Mouse (Mus musculus) heart, postnatal 36 days (tissue): Measurements from ENCODE around the gene Fam149b. TPM values are rescaled to one million over a fixed set of nuclear protein-coding genes. Genes with fewer than 3 reads are reported as not detected.
"Not testable (repeated sequence)": the region's sequence is repeated elsewhere in the genome, so short reads cannot be mapped to it uniquely, and the experiment has no call there.

ENCODE experiments used
- DNase-seq, 2 experiments: peaks; one replicate each; pipeline ENCODE4 v3.0.0; 2021 to 2022
- intact Hi-C: fragments of 180-260 bp; cut with DNase I; formaldehyde crosslinking; loops from one replicate; pipeline ENCODE4 v1.15.1; 2025
- total RNA-seq, 2 experiments: library from RNA; stranded (reverse); gene quantifications; 2 replicates each; pipeline ENCODE4 v1.2.3; 2021

Gene Fam149b
- total RNA-seq: 10 to 100 TPM; 29.6 to 35.0 TPM

GRCm38 (mm10) chr14:20347991-20348541, at the start of gene Fam149b, which contains the start of gene Ecd:
Gene Fam149b (plus strand): TSS chr14:20348162.
Gene Ecd (minus strand): TSS chr14:20348121.
- peak; percentile 91 to 94 for DNase-seq
- intact Hi-C loops: loop anchor here (2.0 kb wide), 1 partner anchor 41 kb away; the partner anchor contains the start of gene Dnajc9

GRCm38 (mm10) chr14:20305085-20305484, 42.9 kb upstream of the Fam149b start:
- DNase-seq, intact Hi-C loops: not testable (repeated sequence)

DNA sequence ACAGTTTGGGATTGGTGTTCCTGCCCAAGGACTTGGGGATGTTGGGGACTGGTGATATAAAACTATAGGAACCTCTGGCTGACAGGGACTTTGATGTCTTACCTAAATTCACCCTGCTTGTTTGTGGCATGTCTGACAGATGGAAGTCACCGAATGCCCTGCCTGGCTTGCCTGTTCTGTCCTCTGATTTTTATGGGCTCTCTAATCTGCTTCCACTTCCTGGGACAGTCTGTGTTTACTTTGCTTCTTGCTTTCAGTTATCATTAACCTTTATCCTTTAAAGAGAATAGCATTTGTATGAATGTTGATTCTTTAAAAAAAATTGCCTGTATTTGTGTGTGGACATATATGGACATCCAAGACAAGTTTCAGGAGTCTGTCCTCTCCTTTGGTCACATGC, 32.8 kb upstream of the Fam149b start:
- intact Hi-C loops: no loop called here
- no peak for DNase-seq

DNA sequence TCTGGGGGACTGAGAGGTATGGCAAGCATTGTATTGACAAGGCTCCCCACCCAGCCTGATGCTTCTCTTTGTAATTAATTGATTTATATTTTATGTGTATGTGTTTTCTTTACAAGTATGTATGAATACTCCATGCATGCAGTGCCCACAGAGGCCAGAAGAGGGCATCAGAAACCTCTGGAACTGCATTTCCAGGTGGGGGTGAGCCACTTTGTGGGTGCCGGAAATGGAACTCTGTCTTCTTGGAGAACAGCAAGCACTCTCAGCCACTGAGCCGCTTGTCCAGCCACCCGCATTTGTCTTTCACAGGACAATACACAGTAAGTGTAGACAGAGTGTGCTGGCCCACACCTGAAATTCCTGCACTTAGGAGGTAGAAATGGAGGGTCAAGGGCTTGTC, 28.5 kb upstream of the Fam149b start:
- DNase-seq: peak; percentile 18 to 39
- intact Hi-C loops: no loop called here

- DNase-seq: no peak
- intact Hi-C loops: no loop called here
These were observed 23.8 kb upstream of the Fam149b start for GRCm38 (mm10) chr14:20324196-20324595.

DNA sequence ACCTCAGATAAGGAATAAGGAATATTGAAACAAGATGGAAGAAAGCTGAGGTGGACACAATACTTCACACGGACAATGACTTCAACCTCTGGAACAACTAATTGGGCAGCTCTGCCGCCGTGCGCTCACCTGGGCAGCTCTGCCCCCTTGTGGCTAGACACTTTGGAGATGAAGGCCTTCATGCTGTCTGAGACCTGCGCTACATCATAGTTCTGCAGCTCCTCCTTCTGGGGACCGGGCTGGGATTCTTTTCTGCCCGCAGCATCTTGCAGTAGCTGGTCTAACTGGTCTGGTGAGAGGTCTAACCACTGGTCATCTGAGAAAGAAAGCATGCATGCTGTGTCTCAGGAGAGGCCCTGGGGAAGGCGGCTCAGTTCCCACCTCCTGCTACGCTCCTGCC, 19.5 kb upstream of the Fam149b start:
- DNase-seq: peak in 1 of 2 experiments; percentile 3
- intact Hi-C loops: no loop called here

GRCm38 (mm10) chr14:20331316-20331715, 16.6 kb upstream of the Fam149b start:
- intact Hi-C loops: no loop called here
- DNase-seq: no peak

GRCm38 (mm10) chr14:20339415-20339814, 8.5 kb upstream of the Fam149b start:
- DNase-seq: no peak
- intact Hi-C loops: no loop called here

GRCm38 (mm10) chr14:20340149-20340548, 7.8 kb upstream of the Fam149b start:
- intact Hi-C loops: no loop called here
- DNase-seq: peak; percentile 13 to 16

DNA sequence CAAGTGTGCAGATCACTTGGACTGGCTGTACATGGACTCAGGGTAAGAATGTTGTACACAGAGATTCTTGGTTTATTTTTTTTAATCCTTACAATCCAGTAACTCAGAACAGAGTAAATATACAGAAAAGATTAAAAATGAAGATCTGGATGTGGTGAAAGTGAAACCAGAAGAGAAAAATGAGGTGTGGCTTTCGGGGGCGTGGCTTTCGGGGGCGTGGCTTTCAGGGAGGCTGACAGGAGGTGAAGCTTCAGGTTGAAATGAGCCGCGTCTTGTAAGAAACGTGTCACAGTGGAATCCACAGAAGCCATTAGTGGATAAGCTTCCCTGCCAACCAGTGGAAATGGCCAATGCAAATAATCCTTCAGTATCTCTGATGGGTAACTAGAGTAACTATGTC, 7.1 kb upstream of the Fam149b start:
- intact Hi-C loops: no loop called here

DNA sequence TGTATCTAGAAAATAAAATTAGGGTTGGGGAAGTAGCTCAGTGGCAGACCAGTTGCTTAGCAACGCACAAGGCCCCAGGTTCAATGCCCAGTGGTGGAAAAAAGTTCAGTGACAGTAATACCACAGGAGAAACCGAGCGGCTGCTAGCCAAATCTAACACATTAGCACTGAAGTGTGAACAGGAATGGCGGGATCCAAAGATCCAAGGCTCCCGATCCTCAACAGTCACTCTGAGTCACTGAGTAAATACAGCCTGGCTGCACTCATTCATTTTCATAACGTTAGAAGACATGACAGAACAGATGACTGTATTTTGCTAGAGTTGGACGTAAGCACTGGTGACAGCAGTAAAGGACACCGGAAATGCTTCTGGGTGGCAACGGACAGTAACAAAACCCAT, 2.1 kb upstream of the Fam149b start:
- intact Hi-C loops: no loop called here
- DNase-seq: no peak

More for the DNA sequence above, 7.1 kb upstream of the Fam149b start:
- DNase-seq: no peak

- intact Hi-C loops: no loop called here
- DNase-seq: no peak
These were observed 446 bp upstream of the Fam149b start for GRCm38 (mm10) chr14:20347441-20347990.

GRCm38 (mm10) chr14:20363230-20363629, 15.3 kb downstream of the Fam149b start:
- intact Hi-C loops: no loop called here
- no peak for DNase-seq

DNA sequence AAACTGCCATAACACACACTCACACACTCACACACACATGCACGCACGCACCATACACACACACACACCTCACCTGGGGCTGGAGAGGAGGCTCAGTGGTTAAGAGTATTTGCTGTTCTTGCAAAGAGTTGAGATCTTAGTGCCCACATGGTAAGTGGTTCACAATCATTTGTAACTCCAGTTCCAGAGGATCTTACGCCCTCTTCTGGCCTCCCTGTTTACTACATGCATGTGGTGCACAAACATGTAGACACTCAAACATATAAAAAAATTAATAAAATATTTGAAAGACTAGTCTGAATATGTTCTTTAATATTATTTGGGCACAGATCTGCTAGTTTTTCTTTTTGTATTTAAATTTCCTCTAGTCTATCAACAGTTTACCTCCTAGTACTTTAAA, 20.3 kb downstream of the Fam149b start:
- intact Hi-C loops: no loop called here
- no peak for DNase-seq

DNA sequence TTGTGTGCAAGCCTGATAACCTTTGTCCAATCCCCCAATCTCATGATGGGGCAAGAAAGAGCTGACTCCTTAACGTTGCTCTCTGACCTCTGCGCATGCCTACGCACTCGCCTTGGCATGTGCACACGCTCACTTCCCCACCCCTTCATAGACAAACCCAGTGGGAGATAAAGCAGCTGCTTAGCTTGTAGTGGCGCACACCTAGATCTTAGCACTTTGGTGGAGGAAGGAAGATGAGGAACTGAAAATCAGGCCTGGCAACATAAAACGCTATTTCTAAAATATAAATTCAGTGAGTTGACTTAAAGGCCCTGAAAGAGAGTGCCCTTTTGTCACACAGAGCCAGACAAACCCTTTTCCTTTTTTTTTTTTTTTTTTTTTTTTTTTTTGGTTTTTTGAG, 22.8 kb downstream of the Fam149b start:
- intact Hi-C loops: no loop called here
- no peak for DNase-seq

GRCm38 (mm10) chr14:20371854-20372253, 23.9 kb downstream of the Fam149b start:
- intact Hi-C loops: no loop called here

GRCm38 (mm10) chr14:20377112-20377521, 29.2 kb downstream of the Fam149b start:
- DNase-seq: no peak
- intact Hi-C loops: no loop called here

More at GRCm38 (mm10) chr14:20371854-20372253, 23.9 kb downstream of the Fam149b start:
- DNase-seq: no peak

DNA sequence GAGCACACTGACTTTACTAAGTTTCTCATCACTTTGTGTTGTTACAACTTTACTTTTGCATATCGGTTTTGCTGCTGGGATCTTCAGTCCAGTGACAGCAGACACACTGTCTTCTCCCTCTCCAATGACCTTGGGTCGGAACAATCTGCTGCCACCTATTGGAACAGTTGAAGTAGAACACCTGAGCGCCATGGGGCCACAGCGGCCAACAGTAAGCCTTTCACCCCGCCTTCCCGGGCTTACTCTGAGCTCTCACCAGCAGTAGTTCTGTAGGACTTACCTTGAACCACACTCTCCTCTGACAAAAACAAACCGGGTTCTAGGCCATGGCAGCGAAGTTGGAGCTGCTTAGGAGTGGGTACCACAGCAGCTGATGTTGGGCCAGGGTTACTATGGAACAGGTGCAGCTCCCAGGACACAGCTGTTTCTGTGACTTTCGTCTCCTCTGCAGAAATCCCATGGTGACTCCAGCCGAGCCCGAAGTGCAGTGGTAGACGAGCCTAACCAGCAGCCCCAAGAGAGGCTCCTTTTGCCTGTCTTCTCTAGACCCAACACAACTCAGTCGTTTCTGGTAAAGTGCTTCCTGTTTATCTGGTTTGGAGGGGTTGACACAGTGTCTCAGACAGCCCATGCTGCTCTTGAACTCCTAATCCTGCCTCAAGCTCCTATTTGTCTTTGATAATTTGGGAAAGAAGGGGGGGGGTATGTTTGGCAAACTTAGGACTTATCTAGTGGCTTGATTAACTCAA, 30.5 kb downstream of the Fam149b start:
- intact Hi-C loops: no loop called here
- peak in 1 of 2 experiments; percentile 16 for DNase-seq

GRCm38 (mm10) chr14:20379087-20379640, 31.2 kb downstream of the Fam149b start:
- no peak for DNase-seq
- intact Hi-C loops: no loop called here

DNA sequence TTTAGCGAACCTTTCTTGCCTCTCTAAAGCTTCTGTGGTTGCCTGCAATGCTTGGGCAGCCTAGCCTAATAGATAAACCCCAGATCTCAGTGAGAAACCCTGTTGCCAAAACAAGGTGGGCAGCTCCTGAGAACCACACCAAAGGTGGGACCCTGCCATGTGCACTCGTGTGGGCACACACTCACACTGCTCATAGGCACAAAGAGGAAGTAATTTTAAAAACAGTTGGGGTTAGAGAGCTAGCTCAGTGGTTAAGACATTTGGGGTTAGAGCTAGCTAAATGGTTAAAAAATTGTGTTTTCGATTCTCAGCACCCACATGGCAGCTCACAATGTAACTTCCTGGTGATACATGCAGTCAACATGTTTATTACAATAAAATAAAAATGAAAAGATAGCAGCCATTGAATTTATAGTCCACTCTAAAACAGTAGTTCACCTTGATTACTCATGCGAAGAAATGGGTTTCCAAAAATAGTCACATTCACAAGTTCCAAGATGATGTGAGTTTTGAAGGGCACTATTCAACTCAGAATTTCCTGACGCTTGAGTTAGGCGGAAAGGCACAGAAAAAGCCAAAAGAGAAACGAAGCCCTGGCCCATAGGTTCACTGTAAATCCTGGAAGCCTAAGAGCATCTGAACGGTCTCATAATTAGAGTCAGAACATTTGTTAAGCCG, 31.9 kb downstream of the Fam149b start:
- no peak for DNase-seq
- intact Hi-C loops: no loop called here
